Mouse (Mus musculus) spleen, adult 2 months (tissue): ENCODE results near the gene Hid1.

Experiments used
- CTCF ChIP-seq: fragments of 200-500 bp; IDR thresholded peaks from 2 replicates; pipeline ENCODE4 v1.5.1; 2011; ENCODE audit warnings: mild to moderate bottlenecking, inconsistent platforms; ENCODE audit not compliant: insufficient read depth, insufficient read length, insufficient replicate concordance; ENCODE audit errors: extremely low read depth
- POLR2A ChIP-seq: fragments of 200-500 bp; IDR thresholded peaks from 2 replicates; pipeline ENCODE4 v1.6.1; 2011; ENCODE audit warnings: low read depth, low read length, inconsistent platforms

- TF ChIP-seq CTCF (no peak), POLR2A (no peak)
Observed at GRCm38 (mm10) chr11:115308781-115309180, 58.8 kb downstream of the Hid1 start.
